Mouse (Mus musculus): Measurements from ENCODE around the gene Neurl1a.

Gene Neurl1a

DNA sequence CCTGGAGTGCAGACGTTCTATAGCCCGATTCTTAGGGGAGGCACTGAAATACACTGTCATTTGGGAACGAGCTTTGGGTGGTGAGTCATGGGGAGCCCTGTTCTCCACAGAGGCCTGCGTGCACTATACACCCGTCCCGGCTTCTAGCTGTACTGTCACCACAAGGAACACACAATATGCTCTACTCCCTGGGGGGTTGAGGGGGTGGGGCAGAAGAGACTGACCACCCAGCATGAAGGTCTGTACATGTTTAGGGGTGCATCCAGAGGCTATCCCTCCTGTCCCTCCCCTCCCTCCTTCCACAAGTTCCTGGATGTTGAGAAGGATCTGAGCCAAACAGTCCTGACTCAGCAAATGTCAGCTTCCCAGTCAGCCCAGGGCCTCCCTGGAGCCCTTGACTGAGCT, 103.4 kb downstream of the Neurl1a start:
- no peak for DNase-seq (ENCODE audit: low spot score in 2 of 2)

DNA sequence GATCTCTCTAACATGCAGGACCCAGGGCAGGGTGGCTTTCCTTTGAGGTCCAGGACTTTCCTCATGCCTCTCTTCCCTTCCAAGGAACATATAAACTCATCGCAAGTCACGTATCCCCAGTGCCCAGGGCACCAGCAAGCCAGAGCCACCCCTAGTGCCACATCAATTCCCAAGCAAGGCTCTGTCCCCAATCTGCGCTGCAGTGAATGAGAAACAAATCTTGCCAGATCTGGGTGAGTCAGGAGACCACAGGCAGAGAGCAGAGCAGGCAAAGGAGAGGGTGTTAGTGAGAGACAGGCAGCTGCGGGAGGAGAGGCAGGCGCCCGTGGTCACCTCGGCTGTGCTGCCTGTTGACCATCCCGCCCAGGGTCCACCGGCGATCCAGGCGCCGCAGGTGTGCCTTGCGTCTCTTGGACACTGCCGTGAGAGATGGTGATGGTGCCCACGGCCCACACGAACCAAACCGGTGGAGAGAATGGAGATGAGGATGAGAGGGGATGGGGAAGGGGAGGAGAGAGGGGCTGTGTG, 104.1 kb downstream of the Neurl1a start:
- DNase-seq (ENCODE audit: low spot score in 2 of 2) = no peak

DNA sequence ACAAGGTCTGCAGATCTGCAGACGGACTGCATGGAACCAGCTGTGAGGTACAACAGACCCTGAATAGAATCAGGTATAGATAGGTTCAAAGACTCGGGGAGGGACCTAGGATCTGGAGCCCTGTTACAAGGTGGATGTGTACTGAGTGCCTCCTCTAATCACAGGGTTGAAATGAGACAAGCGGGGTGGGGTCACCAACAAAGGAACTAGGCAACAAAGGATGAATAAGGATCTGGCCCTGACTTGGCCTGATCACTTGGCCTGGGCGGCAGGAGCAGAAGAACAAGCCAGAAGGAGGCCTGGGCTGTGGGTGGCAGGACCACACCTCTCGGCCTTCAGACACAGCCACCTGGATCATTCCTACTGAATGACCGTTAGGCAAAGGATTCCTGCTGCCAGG, 107.0 kb downstream of the Neurl1a start:
- DNase-seq (ENCODE audit: low spot score in 2 of 2) = no peak

- DNase-seq (ENCODE audit: low spot score in 2 of 2) = no peak
These were observed 108.3 kb downstream of the Neurl1a start for GRCm38 (mm10) chr19:47286886-47287450.

- DNase-seq (ENCODE audit: low spot score in 2 of 2) = no peak
These were observed 112.9 kb downstream of the Neurl1a start for GRCm38 (mm10) chr19:47291307-47292080.

DNA sequence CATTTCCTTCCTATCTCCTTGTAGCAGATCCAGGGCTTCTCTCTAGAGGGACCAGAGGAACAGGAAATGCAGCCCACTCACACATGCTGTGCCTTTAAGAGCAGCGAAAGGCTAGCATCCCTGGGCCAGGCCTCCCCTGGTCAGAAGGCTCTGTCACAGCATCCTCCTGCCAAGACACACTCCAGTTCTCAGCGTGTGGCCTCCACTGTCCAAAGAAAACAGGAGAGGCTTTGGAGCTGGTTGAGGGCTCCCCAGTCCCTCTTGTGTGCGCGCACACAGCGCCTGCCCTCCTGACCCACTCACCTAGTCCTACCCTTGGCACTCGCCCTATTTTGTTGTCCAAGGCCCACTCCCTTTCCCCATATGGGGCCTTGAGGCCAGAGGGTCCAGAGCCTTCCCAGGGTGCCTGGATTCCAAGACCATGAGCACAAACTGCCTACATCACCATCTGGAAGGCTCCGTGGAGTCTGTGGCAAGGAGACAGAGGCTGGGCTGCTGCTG, 113.9 kb downstream of the Neurl1a start:
- no peak for DNase-seq (ENCODE audit: low spot score in 2 of 2)

- no peak for DNase-seq (ENCODE audit: low spot score in 2 of 2)
These were observed 119.5 kb downstream of the Neurl1a start for GRCm38 (mm10) chr19:47298100-47298499.

DNA sequence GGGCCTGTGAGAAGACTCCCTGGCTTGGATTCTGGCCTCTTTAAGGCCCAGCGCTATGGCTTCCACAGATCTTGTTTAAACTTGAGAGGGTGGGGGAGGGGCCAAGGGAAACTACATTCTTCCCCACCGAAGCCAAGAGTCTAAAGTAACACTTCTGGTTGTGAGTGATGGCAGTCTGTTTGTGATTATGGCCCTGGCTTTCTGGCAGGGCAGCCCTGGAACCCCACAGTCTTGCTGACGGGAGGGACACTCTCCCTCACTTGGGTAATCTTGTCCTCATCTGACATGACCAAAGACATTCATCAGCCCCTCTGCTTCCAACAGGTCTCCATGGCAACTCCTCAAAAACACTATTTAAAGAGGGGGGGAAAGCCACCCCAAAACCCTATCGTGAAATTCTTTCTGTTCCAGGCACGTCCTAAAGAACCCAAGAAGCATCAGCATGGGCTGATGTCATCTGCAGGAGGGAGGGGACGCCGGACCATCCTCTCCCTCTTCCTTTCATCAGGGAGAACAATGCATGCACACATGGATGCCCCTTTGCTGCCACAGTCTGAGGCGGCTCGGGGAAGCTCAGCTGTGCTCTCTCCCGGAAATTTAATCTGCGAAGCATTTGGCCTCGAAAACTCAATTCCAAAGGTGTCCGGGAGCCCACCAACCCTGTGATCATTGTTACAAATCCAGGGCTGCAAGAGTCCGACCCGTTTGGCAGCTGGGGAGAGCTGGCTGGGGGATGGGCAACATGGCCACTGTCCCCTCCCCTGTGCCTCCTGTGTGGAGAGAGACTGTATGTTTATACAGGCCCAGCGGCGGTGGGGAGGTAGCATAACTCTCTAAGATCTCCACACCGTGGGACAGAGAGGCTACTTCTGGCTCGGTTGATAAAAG, 122.9 kb downstream of the Neurl1a start:
- no peak for DNase-seq (ENCODE audit: low spot score in 2 of 2)

GRCm38 (mm10) chr19:47302191-47302852, 123.7 kb downstream of the Neurl1a start:
- no peak for DNase-seq (ENCODE audit: low spot score in 2 of 2)

GRCm38 (mm10) chr19:47303128-47303527, 124.5 kb downstream of the Neurl1a start:
- DNase-seq (ENCODE audit: low spot score in 2 of 2) = no peak

GRCm38 (mm10) chr19:47304170-47304745, 125.6 kb downstream of the Neurl1a start:
- no peak for DNase-seq (ENCODE audit: low spot score in 2 of 2)

GRCm38 (mm10) chr19:47305401-47305800, 126.8 kb downstream of the Neurl1a start:
- no peak for DNase-seq (ENCODE audit: low spot score in 2 of 2)

DNA sequence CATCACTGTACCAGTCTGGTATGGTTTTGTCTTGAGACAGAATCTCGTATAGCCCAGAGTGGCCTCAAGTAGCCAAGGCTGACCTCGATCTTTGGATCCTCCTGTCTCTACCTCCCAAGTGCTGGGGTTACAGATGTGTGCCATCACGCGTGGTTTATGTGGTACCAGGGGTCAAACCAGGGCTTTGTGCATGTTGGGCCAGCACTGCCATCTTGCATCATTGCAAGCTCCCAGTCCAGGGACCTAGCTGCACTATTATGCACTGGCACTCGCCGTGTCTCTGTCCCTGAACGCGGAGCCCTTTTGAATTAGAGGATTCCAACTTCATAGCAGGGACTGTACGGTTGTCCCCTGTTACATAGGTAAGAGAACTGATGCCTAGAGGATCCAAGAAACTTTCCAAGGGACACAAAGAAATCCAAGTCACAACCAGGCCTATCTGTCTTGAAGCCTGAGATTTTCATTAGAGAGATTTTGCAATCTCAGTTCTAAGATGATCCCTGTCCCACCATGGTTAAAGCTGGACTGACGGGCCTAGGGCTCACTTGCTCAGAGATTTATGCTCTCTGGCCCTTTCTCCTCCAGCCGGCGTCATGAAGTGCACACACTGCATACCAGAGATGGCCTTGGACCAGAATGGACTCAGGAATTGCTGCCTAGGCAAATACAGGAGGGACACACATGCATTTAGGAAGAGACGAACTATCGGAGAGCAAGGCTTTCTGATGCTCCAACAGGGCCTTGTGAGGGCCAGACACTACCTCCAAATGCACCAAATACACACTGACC, 127.7 kb downstream of the Neurl1a start:
- no peak for DNase-seq (ENCODE audit: low spot score in 2 of 2)

- no peak for DNase-seq (ENCODE audit: low spot score in 2 of 2)
These were observed 128.3 kb downstream of the Neurl1a start for GRCm38 (mm10) chr19:47306917-47307315.

Data from spleen, postnatal 4 days (tissue).